Mouse (Mus musculus): Measurements from ENCODE around the gene Ttc6.

Ttc6 gene

DNA sequence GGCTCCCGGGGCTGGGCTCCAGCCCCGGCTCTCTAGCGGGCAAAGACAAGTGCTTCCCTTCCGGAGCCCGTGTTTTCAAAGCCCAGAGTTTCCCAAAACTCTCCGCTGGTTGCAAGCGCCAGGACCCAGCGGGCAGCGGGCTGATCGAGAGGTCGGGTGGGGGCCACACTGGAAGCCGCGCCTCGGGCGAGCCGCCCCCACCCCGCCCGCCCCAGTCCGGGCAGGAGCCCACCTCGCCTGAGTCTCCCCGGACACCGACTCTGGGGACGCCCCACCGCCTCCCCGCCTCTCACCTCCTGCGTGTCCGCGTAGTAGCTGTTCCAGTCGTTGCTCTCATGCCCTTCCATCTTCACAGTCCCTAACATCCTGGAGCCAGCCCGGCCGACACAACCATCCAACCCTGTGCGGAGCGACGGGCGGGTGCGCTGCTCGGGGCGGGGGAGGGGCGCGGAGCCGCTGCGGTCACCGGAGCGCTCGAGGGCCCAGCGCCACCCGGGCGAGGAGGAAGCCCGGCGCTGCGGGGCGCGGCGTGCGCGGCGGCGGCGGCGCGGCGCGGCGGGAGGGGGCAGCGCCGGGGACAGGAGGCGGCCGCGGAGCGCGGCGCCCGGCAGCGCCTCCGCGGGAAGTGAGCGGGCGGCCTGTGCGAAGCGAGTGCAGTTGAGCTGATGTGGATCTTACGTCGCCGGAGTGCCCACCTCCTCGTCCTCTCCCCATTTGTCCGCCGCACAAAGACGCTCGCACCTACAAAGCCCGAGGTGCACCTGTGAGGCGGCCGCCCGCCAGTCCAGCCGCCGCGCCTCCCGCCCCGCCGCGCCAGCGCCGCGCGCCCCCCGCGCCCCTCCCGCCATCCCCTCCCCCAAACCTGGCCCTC is 18.3 kb upstream of the Ttc6 start:
- DNase-seq = no peak

DNA sequence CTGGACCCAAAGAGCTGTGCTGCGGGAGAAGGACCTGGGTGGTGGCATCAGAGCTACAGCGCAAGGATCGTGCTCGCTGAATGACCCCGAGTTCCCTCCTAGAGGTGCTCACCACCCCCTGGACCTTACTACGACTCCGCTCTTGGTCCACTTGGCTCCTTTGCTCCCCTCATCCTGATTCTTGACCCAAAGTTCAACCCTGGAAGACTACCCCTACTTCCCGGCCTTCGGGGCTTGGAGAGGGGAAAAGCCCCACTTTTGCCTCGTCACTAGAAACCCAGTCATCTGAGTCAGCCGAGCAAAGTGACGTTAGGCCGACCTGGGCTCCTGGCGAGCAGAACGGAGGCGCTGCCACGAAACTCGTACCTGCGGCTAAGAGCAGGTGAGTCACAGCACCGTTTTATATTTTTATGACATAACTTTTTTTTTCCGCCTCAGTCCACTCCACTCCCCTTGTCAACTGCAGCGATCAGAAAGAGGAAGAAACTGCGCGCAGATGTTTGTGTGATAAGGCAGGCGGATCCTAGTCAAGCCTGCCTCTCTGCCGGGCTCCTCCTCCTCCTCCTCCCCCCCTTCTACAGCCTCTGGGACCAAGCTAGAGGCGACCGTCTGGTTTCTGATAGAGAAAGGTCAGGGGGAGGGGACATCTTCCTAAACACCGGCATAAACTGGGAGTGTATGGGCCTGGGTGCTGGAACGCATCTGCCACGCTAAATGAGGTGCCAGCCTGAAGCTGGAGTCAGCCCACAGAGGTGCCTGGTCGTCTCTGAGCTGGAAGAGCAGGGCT is 17.3 kb upstream of the Ttc6 start, which contains the start of gene Foxa1:
Gene Foxa1 (minus strand): TSS at position 502 of the 787 bp plus-strand sequence.
- no peak for DNase-seq

DNA sequence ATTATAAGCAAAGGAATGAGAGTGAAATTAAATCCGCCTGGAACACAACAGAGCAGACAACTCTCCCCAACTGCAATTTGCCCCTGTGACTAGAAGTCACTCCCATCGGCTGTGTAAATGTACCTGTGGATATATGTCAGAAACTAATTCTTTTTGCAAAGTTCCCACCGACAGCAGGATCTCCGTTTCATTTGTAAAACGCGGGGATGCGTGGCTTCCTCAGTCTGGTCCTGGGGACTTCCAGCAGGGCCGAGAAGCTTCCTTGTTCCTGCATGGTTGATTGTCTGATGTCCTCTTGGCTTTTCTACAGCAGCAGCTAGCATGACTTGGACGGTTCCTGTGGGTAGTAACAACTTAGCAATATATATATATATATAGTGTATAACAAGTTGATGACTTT is 16.0 kb upstream of the Ttc6 start:
- DNase-seq = no peak

DNA sequence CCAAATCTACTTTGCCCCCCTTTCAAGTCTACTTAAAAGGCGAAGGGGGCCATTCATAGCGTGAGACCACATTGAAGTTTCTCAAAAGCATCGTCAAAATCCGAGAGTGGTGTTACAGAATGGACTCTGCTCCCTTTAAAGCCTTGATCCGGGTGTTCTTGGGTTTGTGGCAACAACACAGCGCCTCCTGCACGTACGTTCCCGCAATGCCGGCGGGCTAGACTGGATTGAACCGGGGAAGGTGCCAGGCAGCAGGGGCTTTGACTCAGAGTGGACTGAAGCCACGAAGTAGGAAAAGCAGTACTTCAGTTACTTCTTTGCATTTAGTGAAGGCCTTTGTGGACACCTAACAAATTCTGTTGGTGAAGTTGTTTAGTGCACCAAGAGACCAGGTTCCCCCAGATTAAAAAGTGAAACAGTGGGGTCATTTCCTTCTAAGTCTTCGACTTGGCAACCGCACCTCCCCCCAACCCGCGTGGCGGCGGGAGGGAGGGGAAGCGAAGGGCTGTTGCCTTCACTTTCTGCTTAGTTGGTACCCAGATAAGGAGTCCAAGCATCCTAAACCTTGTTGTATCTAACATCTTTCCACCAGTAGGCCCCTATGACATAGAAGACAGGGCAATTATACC is 15.4 kb upstream of the Ttc6 start:
- DNase-seq = no peak

DNA sequence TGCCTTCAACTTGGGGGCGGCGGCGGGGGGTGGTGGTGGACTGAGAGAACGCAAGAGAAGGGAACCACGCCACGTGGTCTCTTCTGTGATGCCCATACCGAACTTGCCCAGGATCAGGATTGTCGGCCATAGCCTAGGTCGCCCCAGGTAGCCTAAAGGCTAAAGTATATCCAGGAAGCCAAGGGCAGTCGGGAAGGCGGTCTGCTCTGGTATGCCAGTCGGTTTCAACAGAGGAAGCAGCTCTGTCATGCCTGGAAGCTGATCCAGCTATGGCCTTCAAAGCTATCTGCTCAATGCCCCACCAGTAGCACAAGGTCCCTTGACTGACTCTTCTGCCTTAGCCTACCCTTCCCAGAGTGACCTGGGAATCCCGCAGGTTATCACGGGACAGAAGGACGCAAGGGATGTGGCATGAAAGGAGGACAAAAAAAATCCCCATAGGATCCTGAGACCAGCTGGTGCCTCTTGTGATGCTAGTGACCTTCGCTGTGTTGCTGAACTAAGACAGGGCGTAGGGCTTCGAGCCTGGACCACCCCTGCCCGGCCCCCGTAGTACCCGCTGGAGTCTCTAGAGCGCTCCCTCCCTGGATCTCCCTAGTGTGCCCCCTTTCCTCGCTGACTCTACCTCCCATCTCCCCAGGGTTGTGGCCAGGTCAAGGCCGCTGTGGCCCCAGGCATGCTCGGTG is 14.8 kb upstream of the Ttc6 start:
- DNase-seq = no peak

DNA sequence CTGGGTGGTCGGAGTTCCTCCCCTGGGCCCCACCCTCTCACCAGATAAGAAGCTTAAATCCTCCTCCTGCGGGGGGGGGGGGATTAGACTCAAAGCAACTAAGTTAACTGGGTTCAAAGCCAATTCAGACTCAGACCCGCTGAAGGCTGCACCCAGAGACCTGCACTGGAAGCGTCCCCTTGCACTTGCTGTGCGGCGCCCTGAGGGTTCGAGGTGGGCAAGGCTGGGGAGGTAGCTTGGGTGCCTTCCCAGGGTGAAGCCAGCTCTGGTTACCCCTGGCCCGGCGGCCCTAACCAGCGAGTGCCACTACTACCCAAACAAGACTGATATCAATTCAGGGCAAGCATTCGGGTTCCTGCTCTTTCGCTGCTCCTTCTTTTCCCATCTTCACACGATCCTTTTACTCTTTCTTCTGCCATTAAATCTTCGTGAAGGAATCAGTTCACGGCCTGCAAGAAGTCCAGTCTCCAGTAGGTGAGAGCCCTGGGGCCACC is 14.2 kb upstream of the Ttc6 start:
- no peak for DNase-seq

DNA sequence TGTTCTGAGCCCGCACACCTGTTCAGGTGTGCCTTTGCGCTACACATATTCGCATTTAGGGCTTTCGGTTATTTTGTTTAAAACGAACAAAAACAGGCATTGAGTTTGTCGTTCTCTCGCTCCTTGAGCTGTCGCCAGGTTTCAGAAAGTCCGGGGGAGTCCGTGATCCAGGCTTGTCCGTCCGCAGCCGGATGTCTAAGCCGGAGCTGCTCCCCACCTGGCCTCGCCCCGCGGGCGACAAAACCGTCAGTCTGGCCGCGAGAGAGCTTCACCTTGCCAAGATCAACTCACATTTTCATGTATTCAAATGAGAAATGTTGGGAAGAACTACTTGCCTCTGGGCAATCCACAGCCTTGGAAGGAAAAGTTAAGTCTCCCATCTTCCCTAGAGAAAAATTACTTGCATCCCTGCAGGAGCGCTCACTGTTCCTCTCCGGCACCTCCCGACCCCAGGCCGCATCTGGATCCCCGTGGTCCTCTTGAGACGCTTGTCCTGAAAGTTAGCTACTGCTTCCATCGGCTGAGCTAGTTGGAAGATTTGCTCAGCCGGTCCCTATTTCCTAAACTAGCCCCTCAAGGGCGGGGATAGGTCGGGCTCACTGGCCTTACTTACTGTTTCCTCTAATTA is 13.6 kb upstream of the Ttc6 start:
- no peak for DNase-seq

DNA sequence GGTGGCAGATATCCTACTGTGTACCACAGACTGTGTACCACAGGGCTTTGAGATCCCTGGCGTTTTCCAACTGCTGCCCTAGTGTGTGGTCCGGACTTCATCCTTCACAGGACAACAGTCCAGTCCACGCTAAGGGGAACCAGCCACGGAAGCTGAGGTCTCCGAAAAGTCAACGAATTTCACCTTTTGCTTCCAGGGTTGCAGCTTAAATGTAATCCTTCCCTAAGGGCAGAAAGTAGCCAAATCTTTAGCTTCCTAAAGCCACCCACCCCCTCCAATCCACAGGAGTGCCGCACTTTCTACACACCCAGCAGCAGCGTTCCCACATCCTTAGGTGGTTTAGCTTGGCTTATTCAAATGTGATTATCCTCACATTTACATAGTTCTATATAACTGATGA is 13.0 kb upstream of the Ttc6 start:
- DNase-seq = no peak

DNA sequence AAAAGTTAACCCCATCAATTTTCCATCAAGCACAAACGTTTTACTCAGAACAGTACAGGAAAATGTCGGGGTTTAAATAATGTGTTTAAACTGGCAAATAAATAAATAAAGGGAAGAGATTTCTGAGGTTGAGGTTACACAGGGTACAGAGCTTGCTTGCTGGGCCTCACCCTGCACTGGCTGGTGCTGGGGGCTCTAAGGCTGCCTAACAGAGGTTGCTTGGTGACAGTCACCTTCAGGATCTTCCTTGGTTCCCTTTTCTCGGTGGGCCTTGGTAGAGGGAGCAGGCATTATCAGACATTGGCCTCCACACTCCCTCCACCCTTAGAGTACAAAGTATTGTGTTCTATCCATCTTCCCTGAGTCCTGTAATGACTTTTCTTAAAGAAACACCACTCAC is 11.6 kb upstream of the Ttc6 start:
- no peak for DNase-seq

DNA sequence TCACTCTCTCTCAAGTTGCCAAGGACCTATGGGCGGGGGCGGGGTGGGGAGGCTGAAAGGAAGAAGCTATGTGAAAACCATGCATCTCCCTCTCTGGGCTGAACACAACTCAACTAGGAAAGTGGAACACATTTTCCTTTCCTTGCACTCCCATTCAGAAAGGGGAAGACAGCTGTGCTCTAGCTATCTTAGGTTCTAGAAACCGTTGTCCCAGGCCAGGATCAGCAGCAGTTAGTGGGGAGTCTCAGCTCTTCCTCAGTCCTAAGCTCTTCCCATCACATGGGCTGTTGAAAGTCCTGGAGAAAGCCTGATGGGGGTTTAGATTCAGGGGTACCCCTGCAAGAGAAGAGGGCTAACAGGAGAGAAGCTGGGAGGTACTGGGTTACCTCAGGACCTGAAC is 9.8 kb upstream of the Ttc6 start:
- DNase-seq = no peak

DNA sequence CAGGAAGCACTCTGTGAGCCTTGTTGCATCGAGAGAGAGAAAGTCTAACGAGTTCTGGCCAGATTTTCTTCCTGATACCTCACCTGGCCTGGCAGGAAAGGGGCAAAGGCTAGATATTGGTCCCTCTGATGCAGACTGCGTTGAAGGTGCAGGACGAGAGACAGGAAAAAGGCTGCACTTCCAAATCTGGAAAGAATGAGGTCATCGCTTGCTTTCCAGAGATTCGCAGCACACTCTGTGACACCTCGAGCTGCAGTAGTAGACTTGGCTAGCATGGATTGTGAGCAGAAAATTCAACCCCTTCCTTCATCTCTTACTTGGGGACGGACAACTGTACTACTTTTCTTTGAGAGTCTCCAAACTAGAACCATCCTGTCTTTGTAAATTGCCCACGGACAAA is 7.9 kb downstream of the Ttc6 start:
- DNase-seq = no peak

DNA sequence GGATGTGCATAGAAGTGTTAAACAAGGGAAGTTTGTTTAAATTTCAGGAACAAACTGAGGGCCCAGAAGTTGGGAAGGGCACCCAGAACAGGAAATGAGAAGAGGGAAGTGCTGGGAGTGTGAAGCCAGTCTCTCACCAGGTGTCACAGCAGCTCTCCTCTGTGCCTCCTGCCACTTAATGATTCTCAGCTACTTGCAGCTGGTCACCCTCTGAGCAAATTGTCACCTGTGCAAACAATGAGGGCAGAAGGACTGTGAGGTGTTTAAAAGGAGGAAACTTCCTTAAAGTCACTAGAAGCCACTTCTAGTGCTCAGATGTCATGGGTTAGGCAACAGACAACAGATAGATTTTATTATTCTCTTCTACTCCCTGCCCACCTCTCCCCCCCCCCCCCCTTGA is 8.5 kb downstream of the Ttc6 start:
- DNase-seq = no peak

DNA sequence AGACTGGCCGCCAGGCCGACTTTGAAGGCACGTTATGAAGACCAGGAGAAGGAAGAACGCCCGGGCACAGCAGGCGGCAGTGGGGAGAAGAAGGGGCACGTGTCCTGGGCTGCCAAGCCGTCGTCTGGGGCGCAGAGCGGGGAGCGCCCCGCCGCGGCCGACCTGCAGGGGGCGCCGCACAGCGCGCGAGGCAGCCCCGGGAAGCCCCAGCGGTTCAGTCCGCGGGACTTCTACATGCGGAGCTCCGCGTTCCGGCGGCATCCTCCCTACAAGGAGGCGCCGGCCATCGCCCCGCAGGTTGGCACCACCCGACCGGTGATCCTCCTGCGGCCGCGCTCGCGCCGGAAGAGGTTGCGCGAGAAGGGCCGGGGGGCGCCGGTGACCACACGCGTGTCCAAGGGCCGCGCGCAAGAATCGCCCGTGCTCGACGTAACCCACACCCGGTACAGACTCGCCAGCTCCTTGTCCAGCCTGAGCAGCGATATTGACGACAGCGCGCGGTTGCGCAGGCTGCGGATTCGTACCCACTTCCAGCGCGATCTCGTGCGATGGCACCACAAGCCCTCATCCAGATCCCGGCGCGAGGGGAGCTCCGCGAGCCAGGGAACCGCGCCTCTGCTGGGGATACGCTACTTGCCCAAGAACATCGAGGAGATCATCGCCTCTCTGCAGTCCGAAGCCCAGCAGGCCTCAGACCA is 12.2 kb downstream of the Ttc6 start:
- peak; percentile 30 for DNase-seq

DNA sequence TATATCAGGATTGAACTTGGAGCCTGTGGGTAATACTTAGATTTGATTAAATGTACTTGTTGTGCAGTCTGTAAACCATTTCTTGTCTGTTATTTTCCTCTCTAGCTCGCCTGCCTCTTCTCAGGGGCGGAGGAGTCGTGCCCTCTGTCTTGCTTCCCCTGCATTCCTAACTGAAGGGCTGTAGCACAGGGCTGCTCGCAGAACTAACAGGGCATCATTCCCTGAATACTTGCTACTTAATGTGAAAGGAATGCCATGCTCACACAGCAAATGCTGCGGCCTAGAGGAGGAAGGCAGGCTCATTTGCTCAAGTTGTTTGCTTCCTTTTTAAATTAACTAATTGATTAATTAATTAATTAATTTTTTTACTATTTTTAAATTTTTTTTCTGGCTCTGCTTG is 43.7 kb downstream of the Ttc6 start:
- no peak for DNase-seq

DNA sequence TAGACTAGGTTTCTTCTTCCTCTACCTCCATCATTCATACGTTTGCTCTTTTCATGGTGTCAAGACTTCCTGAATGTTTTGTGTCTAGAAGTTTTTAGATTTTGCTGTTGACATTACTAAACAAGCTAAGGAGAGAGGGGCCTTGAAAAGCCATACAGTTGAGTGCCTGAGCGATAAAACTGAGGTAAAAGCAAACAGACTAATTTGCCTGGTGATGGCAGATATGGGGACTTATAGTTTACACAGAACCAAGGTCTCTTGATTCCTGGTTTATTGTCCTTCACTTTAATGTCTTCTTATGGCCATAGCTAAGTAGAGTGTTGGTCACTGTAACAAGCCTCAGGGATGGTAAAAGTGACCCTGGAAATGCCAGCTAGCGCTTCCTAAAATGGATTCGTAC is 51.2 kb downstream of the Ttc6 start:
- DNase-seq = no peak

DNA sequence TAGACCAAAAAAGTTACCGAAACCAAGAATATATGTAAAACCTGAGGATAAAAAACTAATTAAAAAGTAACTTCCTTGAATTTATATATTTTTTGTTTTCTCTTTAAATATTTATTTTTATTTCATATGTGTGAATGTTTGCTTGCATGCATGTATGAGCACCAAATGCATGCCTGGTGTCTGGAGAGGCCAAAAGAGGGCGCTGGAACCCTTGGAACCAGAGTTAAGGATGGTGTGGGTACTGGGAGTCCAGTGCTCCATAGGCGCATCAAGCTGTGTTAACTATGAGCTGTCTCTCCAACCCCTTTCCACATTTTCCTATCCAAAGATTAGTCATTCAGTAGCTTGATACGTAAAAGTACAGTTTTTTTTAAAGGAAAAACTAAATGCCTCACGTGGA is 58.1 kb downstream of the Ttc6 start:
- no peak for DNase-seq

DNA sequence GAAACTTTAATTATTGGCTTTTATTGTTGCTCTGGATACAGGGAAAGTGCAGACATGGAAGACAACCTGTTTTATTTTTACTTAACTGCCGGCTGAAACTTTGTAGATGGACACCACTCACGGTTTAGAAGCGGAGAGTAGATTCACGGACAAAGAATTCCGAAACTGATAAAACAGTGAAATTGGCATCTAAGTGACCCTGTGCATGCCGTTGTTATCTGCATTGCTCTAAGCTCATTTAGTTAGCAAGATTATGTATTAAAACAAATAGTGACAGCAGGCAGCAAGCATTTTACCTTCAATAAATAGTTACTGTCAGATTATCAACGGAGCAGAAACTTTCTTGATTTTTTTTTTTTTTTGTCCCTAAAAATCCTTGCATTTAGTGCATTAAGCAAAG is 59.4 kb downstream of the Ttc6 start:
- DNase-seq = no peak

DNA sequence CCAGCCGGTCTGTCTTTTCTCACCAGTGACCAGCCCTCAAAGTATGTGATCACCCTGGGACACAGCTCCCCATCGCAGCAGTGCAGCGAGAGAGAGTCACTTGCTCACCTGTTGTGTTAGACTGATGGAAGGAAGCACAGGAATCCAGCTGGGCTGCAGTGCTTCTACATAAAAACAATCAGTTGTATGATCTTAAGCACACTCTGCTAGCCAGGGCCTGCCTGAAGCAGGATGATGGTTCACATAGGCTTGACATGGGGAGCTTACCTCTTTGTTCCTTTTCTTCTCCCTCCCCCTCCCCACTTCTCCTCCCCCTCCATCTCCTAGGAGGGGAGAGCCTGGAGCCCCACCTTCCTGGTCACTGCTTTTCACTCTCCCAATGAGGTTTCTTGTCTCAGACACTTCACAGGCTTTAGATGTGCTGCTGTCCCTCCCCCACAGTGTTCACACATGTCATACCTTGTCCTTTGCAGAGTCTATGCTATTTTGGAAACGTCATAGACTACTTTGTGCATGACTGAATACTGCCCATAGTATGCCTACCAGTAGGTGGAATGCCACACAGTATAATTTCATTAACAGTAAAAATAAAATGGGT is 60.2 kb downstream of the Ttc6 start:
- DNase-seq = no peak

DNA sequence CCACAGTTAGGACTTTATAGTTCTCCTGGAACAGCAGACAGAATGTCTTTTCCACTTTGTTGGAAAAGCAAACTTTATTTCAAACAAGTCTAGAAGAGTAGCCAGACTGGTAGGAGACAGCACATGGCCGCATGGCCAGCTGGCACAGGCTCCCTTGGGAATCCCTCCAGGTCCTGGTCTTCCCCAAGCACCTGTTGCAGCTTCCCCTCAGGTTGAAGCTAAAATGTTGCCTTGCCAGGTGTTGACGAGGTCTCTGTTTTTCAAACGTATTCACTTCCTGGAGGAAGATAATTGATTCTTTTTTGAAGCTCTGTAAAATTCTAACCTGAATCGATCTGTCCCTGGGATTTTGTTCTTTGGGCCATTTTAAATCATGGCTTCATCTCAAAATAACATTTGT is 86.1 kb downstream of the Ttc6 start:
- no peak for DNase-seq

DNA sequence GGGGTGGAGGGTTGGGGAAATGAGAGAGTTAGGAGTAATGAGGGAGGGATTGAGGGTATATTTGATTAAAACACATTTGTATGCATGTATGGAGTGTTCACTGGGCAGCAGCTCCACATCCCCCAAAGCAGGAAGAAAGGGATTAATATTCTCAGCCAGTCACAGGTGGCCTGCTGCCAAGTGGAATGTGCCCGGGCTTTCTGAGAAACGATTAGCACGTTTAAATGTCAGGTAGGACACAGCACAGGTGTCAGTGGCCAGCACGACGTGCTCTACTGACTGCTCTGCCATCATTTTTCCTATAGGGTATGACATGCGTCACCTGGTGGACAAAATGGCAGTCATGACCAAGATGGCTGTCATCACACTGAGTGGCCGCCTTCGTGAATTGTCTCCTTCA is 86.8 kb downstream of the Ttc6 start:
- no peak for DNase-seq

DNA sequence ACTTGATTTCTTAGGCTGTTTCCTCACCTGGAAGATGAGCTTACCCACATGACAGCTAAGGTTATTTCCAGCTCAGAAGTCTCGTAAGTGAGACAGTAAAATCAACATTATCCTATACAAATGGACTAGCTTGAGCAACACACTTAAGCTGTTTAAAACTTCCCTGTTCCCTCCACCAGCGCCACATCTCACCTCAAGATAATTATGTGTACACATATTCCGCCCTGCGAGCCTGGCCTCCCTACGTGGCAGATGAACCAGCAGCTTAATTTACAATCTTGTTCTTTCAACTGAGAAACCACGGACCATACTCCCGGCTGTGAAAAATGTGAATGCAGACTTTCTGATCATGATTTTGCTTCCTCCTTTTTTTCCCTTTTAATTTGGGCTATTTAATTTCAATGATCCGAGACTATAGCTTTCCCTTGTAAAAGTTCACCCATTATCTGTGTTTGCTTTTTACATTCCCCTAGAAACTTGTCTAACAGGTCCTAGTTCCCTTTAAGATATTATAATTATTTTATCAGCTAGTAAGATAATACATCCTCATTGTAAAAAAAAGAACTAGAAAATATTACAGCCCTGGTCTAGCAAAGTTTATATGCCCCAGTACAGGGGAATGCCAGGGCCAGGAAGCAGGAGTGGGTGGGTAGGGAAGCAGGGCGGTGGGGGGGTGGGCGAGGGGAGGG is 99.2 kb downstream of the Ttc6 start:
- DNase-seq = no peak
